Mouse (Mus musculus): ENCODE measurements at regions not wholly inside any gene's neighbourhood (a gene's known extent, or its start where the extent isn't known, plus 50 kb on each side); places are given as distances from the start of the nearest gene placed in this dataset.

- no peak for DNase-seq
These were observed 792.8 kb upstream of the Car8 start for GRCm38 (mm10) chr4:9031634-9032033.

- DNase-seq, result no peak
These were observed 790.1 kb upstream of the Car8 start for GRCm38 (mm10) chr4:9028946-9029345.

- no peak for DNase-seq
These were observed 789.6 kb upstream of the Car8 start for GRCm38 (mm10) chr4:9028475-9028874.

GRCm38 (mm10) chr4:9027798-9028404 lies 789.1 kb upstream of the Car8 start:
- peak; percentile 85 for DNase-seq

GRCm38 (mm10) chr4:9027383-9027782 lies 788.5 kb upstream of the Car8 start:
- DNase-seq, result no peak

- no peak for DNase-seq
These were observed 788.0 kb upstream of the Car8 start for GRCm38 (mm10) chr4:9026841-9027240.

- no peak for DNase-seq
These were observed 787.1 kb upstream of the Car8 start for GRCm38 (mm10) chr4:9025821-9026470.

- no peak for DNase-seq
These were observed 785.5 kb upstream of the Car8 start for GRCm38 (mm10) chr4:9024216-9024925.

GRCm38 (mm10) chr4:9019241-9020110 lies 780.6 kb upstream of the Car8 start:
- peak; percentile 27 for DNase-seq

GRCm38 (mm10) chr4:9018236-9018635 lies 779.4 kb upstream of the Car8 start:
- DNase-seq, result no peak

GRCm38 (mm10) chr4:9016504-9017040 lies 777.7 kb upstream of the Car8 start:
- DNase-seq, result no peak

GRCm38 (mm10) chr4:9015528-9016503 lies 777.0 kb upstream of the Car8 start:
- no peak for DNase-seq

- DNase-seq, result no peak
These were observed 776.1 kb upstream of the Car8 start for GRCm38 (mm10) chr4:9014986-9015385.

- DNase-seq, result no peak
These were observed 773.9 kb upstream of the Car8 start for GRCm38 (mm10) chr4:9012787-9013186.

- no peak for DNase-seq
These were observed 773.1 kb upstream of the Car8 start for GRCm38 (mm10) chr4:9011952-9012351.

GRCm38 (mm10) chr4:9011129-9011518 lies 772.3 kb upstream of the Car8 start:
- DNase-seq, result no peak

GRCm38 (mm10) chr4:9010381-9011128 lies 771.7 kb upstream of the Car8 start:
- DNase-seq, result no peak

- no peak for DNase-seq
These were observed 770.8 kb upstream of the Car8 start for GRCm38 (mm10) chr4:9009656-9010055.

GRCm38 (mm10) chr4:9005938-9006626 lies 767.2 kb upstream of the Car8 start:
- DNase-seq, result no peak

GRCm38 (mm10) chr4:9003891-9004290 lies 765.0 kb upstream of the Car8 start:
- DNase-seq, result no peak

All from right cerebral cortex, adult 18-20 months (tissue).